Mouse (Mus musculus) retina, postnatal 1 day (tissue): ENCODE data around the gene Nptxr.

Experiments
- DNase-seq: peaks from one replicate; pipeline ENCODE4 v3.0.0-alpha.2; 2012

The Nptxr gene

DNA sequence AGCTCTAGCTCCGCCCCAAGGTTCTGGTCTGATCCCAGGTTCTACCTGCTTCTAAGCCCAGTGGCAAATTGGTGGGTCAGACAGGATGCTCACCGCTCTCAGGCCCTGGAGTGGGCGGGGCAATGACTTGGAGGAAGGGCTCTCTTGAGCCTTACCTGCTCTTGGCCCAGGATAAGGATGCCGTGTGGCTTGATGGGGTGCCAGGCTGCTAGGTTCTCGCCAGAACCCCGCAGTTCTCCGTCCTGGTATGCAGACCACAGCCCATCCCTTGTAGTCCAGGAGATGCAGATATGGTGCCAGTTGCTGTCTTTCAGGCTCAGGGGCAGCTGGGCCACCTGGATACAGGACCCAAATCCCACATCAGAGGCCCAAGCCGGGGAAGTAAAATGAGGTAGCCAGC, 14.5 kb downstream of the Nptxr start:
- DNase-seq = no peak

DNA sequence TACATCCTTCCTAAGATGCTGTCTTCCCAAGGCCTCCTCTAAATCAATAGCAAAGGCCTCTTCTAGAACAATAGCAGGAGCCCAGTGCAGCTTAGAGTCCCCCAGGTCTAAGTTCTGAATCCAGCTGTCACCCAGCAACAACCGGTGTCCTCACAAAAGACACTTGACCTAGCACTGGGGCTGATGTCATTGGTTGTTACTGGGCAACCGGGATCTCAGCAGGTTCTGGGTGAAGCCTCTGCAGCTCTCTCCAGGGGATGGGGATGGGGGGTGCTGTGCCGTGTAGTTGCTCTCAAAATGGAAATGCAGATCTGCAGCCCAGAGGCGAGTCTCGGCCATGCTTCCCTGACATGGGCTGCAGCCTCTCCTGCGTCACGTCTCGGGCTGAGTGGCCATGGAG, 16.8 kb downstream of the Nptxr start:
- peak; percentile 53 for DNase-seq

DNA sequence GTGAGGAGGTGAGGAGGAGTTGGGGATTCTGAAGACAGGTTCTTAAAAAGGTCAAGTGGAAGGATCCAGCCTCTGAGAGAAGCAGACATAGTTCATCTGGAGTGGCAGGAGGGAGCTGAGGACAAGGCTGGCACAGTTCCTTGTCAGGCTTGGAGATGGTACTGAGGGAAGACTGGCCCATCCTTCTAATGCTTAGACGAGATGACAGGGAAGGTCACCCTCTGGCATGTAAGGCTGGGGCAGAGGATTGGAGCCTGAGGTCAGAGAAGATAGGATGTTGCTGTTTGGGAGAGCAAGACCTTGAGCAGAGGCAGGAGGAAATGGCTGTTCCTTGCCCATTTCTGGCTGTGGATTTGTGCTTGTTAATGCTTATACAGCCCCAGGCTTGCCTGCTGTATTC, 19.5 kb downstream of the Nptxr start:
- no peak for DNase-seq

DNA sequence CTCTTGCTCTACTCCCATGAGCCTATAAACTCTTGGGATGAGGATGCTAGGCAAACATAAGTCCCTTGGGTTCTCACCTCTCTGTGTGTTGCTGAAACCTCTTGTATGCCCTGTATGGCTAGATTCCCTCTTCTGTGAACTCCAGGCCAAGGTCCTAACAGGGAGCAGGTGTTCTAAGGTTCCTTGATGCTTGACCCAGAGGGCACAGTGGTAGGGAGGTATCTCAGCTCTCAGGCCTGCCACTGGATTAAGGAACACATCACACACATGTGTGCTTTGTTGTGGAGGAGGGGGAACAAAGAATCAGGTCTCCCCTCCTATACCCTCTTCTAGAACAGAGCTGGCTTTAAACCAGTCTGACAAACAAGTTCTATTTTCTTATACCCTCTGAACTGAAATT, 26.8 kb downstream of the Nptxr start, which contains the start of gene Dnal4:
Dnal4 (minus strand) TSS at position 101 of the 400 bp plus-strand sequence.
- no peak for DNase-seq

DNA sequence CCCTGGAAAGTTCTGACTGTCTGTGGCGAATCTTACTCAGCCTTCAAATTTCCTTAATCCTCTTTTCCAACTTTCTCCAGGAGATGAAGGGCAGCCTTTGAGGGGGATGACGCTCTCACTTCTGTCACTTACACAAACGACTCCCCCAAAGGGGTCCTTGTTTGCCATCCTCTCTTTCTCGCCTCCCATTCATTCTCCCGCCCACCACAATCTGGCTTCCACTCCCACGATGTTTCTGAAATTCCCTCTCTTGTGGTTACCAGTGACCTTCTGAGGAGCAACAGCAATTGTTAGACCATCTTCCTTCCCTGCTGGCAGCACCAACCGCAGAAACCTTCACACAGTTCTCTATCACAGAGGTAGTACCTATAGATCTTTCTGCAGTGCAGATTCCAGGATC, 28.9 kb downstream of the Nptxr start:
- no peak for DNase-seq

DNA sequence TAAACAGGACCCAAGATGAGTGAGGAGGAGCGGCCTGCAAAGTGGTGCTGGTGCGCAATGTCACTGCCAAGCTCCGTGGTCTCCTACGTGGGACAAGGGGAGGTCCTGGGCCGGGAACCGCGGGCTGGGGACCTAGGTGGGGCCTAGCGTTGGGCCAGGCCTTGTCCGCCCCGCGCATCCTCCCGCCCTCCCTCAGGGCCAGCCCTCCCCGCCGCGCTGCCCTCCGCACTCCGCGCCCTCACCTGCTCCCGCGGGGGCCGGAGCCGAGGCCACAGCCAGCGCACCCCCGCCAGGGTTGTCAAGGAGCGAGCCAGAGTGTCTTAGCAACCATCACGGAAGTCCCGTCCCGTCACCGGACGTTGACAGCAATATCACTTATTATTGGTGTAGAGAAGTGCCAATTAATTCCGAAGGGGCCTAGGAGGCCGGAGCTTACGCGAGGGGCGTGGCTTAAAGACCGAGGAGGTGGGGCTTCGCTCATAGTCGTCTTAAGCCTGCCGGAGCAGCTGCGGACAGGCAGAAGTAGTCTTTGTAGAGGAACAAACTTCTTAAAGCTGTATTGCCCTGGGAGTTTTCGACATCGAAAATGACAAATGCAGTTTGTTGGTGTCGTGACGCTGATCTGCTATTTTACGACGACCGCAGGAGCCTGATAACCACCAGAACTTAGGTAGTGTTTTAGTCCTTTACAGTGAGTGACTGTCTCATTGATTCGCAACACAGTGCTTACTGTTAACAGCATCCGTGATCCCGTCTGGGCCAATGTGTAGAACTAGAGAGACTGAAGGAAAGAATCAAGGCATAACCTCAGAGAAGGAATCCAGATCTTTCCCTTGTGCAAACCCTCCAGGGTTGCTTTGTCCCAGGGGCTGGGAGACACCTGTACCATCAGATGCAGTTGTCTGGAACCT, 30.2 kb downstream of the Nptxr start:
- DNase-seq = peak; percentile 99

DNA sequence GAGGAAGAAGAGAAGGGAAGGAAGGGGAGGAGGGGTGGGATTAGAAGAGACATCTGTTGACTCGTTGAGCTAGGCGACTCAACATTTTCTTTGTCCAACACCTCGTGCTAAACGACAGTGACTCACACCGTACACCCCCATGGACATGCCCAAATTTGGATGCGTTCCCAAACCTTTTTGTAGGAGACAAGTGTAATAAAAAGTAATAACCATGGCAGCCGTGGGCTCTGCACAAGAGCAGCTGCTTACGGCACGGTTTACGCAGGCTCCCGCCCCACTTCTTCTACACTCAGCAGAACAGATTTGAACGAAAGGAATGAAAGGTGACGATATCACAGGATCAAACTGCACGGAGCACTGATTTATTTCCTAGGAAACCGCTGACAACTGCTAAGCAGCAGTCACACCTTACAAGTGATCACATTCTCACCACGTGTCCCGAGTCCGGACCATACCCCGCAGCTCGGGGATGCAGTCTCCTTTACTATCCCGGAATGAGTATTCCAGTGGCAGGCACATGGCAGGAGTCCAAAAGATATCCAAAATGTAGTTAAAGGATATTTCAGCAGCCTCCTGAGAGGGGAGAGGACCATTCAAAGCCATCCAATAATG, 33.8 kb downstream of the Nptxr start:
- DNase-seq = no peak

DNA sequence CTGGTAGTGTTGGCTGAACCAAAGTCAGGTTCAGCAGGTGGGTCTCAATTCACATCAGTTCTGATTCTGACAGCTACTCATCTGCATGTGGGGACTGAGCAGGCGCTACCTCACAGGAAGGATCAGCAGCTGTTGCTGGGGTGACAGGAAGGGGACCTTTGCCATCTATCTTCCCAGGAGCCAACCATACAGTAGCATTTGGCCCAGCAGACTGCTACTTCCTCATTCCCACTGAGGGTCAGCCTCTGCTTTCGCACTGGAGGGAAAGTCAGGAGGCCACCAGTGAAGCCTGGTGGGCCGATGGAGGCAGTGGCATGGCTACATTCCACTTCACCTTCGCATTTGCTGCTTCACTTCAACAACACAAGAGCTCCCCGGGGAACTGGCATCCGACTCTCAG, 36.3 kb downstream of the Nptxr start:
- DNase-seq = no peak

DNA sequence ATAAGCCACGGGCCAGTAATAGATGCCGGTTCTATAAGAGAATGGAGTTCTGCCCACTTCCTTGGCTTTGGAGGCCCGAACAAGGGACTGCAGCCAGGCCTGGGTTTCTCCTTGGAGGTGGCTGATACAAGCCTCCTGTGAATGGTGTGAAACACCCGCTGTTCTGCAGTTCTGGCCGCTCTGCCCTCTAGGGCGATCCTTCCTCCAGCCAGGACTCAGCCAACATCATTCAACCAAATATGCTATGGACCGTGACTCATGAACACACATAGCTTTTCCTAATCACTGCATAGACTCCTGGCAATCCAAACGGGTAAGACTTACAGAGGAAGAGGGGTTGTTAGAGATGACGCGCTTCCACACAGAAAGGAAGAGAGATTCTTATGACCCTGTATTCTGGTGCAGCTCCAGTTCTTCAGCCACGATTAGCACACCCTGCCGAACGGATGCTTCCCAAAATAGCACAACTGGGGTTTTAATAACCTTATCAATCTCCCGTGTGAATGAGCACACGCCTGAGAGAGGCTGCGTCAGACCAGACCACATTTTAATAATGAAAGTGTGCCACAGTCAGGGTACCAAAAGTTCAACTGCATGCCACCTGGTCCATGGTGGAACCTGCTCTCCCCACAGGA, 37.1 kb downstream of the Nptxr start:
- no peak for DNase-seq

DNA sequence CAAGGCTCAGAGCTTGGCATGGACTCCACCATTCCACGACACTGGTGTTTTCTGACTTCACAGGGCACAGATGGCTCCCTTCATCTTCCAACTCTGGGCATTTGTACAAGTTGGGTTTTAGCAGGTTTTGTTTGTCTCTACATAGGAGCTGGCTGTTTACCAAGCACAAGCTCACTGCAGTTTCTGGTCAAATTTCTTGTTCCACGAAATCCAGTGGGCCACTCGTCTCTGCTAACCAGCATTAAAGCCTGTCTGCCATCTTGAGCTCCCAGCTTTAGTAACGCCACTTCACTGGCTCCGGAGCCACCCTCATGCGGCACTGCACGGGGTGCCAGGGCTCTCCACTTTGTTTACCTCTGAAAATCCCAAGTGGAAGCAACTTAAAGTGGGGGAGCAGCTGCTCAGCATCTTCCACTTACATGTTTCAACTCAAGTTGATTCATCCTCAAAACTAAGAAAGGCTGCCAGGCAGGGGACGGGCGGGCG, 37.9 kb downstream of the Nptxr start:
- no peak for DNase-seq

DNA sequence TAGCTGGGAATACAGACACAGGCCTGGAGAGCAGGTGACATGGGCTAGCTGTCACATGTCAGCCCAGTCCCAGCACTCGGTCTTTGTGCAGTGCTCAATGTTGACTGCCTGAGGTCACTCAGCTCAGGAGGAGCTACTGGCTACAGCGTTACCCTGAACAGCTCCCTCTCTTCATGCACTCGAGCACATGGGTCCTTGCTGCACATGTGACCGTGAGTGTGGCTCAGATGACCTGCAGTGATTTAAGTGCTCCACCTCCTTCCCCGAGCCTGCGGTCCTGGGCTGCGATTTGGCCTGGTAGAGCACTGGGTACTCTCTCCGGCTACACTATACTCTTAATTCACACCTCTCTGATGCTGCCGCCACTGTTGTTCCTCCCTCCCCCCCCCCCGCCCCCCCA, 38.4 kb downstream of the Nptxr start:
- DNase-seq = no peak

DNA sequence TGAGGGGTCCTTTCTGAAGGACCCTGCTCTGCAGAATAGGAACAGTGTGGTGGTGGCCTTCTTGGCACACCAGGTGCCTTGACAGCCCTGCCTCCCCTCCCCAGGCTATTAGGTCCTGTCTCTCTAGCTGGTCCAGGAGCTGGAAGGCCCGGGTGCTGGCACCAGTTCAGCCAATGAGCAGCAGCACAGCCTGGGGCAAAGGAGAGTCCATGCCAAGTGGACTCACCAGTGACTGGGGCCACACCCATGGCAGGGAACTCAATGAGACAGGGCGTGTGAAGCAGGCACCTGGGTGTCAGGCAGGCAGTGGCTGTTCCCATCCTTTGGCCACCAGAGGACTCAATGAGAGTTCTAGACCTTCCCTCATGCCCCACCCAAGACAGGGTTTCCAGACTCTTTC, 39.2 kb downstream of the Nptxr start:
- no peak for DNase-seq

DNA sequence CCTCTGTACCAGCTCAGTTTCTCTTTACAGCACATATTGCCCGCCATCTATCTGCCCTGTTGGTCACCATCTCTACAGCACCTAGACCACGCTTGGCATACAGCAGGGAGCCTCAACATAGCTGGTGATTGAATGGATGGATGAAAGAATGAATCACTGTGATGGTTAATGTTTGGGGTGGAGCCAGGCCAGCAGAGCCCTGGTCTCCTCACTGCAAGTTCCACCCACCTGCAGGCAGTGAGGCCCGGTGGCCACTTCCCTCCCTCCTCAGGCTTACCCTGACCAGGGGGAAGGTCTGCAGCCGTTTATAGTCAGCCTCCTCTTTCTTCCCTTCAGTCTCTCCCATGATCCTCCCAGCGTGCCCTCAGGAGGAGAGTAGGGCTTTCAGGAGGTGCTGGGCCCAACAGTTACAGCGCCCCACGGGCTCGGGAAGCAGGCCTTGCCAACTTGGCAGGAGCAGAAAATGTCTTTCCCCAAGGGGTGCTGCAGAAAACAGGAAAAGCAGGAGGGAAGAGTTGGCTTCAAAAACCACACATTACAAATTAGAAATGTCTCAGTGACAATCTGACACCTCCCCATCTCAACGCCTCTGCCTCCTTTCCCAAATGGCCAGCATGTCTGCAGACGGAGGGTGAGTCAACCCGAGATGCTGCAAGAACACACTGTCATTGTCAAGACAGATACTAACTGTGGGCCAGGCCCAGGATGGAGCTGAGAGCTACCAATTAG, 39.9 kb downstream of the Nptxr start:
- no peak for DNase-seq

DNA sequence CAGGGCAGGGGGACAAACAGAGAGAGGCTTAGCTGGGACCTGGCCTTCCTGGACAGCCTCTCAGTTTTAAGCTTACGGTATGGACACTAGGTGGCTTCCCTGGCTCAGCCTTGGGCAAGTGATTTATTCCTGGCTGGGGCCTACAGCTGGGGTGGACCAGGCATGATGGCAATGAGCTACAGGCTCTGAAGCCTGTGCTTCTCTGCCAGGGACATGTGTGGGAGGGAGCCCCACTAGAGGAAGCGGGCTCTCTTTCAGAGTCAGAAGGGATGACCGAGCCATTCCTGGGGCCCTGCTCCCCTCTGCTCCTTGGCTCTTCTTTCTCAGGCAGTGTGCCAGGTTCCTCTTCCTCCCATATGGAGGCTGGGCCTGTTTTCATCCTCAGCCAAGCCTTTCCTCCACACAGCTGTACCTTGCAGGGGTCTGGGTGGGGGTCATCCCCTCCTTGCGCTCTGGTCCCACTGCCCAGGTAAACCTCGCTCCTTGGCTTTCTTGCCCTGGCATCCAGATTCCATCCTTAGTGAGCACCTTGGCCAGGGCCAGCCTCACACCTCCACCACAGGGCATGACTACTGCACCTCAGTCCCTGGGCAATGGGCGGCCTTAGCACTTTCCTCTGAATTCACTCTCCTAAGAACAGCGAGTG, 40.8 kb downstream of the Nptxr start:
- DNase-seq = no peak

DNA sequence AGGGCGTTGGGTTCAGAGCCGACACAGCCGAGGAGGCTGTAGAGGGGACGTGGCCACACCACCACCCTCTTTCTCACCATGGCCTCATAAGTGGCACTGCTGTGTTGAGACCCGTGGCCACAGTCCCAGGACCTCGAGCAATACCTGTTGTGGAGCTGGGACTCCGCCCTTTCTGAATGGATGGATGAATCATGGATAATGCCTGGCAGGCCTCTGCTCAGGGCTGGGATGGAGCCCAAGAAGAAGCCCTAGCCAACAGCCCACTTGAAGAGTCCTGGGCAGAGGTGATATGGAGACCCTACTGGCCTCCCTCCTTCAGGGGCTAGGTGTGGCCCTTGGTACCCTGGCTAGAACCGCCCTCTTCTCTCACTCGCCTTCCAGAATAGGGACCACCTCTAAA, 41.6 kb downstream of the Nptxr start:
- DNase-seq = no peak

DNA sequence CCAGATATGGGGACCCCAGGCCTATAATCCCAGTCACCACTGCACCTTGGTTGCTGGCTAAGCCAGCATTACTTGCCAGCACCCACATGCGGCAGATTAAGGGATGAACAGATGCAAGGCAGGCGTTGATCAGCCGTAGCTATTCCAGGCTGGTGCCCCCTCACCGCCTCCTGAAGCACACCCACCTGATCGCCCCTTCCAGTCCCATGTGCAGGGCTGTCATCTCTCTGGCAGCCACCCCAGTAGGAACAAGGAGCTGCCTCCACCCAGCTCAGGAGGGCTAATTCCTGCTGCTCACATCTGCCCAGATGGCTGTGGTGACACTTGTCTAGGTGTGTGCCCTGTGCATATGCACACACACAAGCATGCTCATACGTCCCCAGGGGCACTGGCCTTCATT, 43.6 kb downstream of the Nptxr start:
- DNase-seq = no peak

DNA sequence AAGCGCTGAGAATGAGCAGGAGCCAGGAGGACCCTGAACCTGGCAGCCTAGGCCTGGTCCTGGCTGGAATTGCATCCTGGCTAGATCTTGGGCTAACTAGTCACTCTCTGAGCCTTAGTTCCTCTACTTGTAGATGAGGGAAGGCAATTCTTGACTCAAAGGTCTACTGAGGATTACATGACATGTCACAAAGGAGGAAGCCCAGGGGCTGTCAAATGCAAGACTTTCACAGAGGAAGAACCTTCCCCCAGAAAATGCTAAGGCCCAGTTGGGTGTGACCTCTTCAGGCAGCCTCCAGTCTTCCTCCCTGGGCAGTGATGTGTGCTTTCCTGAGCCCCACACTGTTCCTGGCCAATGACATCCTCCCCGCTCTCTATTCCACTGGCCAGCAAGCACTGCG, 47.4 kb downstream of the Nptxr start:
- no peak for DNase-seq

DNA sequence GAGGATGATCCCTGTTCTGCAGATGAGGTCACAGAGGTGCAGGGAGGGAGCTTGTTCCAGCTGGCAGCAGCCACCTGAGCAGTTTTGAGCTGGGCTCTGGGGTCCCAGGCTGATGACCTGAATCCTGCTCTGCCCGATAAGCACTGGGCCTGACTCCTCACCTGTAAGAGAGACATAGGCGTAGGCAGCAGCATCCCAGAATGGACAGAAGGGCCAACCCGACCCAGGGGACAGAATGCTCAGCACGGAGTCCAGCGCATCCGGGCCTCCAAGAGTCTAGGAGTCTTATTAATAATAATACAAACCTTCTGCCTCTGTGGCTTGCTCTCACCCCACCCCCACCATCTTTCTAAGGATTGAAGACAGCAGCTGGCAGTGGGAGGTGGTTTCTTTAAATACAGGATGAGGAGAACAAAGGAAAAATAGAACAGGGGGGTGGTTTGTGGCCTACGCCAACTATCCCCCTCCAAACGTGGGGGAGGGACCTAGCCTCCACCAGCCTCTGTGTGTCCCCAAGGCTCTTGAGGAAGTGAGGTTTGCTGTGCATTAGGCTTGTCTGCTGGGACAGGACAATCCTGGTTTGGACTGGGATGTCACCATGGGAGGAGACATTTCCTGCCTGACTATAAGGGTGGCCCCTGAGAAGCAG, 48.5 kb downstream of the Nptxr start:
- peak; percentile 19 for DNase-seq

DNA sequence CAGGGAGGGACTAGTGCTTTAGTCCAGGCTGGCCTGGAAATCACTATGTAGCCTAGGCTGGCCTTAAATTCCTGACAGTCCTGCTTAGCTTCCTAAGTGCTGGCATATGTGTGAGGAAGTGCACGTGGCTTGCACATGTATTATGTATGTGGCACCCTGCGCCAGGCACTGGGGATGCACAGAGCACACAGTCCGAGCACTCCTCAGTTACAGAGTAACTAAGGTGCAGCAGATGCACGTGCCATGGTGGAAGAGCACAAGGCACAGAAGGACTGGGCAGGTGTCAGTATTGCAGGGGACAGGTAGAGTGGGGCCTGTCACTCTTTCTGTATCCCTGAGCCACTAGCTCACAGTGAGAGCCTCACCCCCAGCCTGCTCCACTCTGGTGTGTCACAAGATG, 49.4 kb downstream of the Nptxr start:
- DNase-seq = no peak

DNA sequence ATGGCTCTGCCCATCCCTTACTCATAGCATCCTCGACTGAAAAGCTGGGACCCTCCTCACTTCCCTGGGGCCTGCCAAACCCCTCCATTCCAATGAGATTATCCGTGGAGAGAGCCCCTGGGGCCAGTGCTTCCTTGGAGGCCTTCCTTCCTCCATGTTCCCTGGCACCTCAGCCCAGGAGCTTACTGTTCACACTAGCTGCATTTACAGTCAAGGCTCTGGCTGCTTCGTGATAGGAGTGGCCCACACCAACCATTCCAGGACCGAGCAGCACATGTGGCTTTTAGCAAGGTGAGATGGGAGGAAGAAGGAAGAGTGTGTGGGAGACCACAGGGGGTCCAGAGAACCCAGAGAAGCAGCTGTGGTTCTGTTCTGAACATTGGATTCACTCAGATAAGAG, 50.7 kb downstream of the Nptxr start:
- no peak for DNase-seq

DNA sequence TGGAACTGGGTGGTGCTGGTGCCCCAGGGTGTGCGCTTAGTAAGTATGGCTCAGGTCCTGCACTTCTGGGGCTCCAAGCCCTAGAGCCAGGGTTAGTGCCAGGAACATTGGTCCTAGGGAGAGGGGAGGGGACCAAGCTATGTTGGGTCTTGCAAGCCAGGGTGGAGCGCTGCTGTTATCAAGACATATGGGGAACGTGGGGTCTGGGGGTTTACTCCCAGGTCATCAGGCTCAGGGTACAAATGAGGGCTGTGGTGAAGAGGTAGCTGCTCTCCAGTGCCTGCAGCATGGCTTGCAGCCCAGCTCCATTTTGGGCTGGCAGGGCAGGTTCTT, 51.2 kb downstream of the Nptxr start:
- no peak for DNase-seq

DNA sequence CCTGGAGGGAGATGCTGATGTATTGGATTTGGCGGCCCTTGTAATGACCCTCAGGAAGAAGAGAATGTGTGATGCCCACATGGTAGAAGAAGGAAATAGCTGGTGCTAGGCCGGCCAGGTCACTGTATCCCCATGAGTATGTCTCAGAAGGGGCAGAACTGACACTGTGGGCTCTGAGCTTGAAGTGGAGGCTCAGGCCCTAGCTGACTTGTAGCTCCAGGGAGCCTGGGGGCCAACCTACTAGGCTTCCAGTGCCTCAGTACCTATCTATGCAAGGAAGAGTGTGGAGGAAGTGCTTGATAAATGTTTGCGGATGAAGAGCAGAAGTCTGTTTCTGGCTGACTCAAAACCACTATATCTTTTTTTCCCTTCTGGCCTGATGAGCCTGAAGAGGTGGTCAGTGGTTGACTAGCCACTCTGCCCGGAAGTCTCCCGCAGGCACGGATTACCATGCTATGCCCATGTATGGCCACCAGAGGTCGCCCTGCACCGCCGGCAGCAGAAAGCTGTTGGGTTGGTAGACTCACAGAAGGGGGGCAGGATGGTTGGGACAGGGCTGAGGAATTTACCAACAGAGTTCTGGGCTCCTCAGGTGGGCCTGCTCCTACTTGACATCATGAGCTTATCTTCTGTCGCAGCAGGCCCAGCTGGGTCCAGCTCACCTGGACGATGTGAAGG, 51.7 kb downstream of the Nptxr start:
- DNase-seq = peak; percentile 80
